Mouse (Mus musculus) intestine, postnatal 0 days (tissue): ENCODE results near the gene Fgfr2. TPM values are rescaled to one million over a fixed set of nuclear protein-coding genes. Genes with fewer than 3 reads are reported as not detected.
A peak's percentile ranks its signal among the peaks of the same experiment; 100 is the strongest.

Source experiments
- ATAC-seq: fragments of 200-750 bp; cut with Nextera tagmentation; 2 replicates; pipeline ENCODE4 v1.8.0; 2017; ENCODE audit warnings: mild to moderate bottlenecking, moderate TSS enrichment, moderate library complexity
- H3K27ac ChIP-seq: fragments of 300-500 bp; sonication (generic); 2 replicates; pipeline ENCODE4 v1.5.1; 2014; ENCODE audit warnings: mild to moderate bottlenecking, low read depth, low read length, moderate library complexity
- H3K27me3 ChIP-seq: fragments of 300-500 bp; sonication (generic); replicated peaks from 2 replicates; pipeline ENCODE4 v1.6.1; 2014; ENCODE audit warnings: low read length, mixed read lengths; ENCODE audit not compliant: control insufficient read depth, insufficient read depth
- H3K36me3 ChIP-seq: fragments of 300-500 bp; sonication (generic); 2 replicates; pipeline ENCODE4 v1.6.1; 2014; ENCODE audit warnings: mild to moderate bottlenecking, moderate library complexity; ENCODE audit not compliant: control insufficient read depth, insufficient read depth
- H3K4me1 ChIP-seq: fragments of 300-500 bp; sonication (generic); replicated peaks from 2 replicates; pipeline ENCODE4 v1.6.1; 2014; ENCODE audit warnings: antibody characterized with exemption, low read length, mixed read lengths; ENCODE audit not compliant: control insufficient read depth, insufficient read depth
- H3K4me2 ChIP-seq: fragments of 300-500 bp; sonication (generic); replicated peaks from 2 replicates; pipeline ENCODE4 v1.6.1; 2014; ENCODE audit warnings: low read depth, mild to moderate bottlenecking, moderate library complexity
- H3K4me3 ChIP-seq: fragments of 300-500 bp; sonication (generic); 2 replicates; pipeline ENCODE4 v1.5.1; 2014; ENCODE audit warnings: low read depth, low read length
- H3K9ac ChIP-seq: fragments of 300-500 bp; sonication (generic); 2 replicates; pipeline ENCODE4 v1.6.1; 2014; ENCODE audit warnings: mild to moderate bottlenecking, low read depth, low read length
- H3K9me3 ChIP-seq: fragments of 300-500 bp; sonication (generic); 2 replicates; pipeline ENCODE4 v1.6.1; 2016; ENCODE audit warnings: mixed run types; ENCODE audit not compliant: control insufficient read depth
- CTCF ChIP-seq: sonication (generic); IDR thresholded peaks from 2 replicates; pipeline ENCODE4 v1.5.1; 2016; ENCODE audit warnings: low read depth, mild to moderate bottlenecking, control low read depth, antibody characterized with exemption, moderate library complexity
- WGBS: fragments of 180-500 bp; shearing (Covaris S2); extraction: QIAGEN DNeasy Blood & Tissue Kit; methylation state at CpG from one replicate; pipeline ENCODE4 v1.1.7; 2014; 5-methylcytosine and 5-hydroxymethylcytosine counted together
- polyA plus RNA-seq: library from polyadenylated mRNA; unstranded; fragments of >200 nt; fragmentation: Nextera tagmentation; extraction: Ambion mirVana; gene quantifications from 2 replicates; pipeline ENCODE4 v1.2.1, GENCODE M21; 2015

Fgfr2 gene
- polyA plus RNA-seq, 1 experiment from 2014 or later = 29.5 TPM

DNA sequence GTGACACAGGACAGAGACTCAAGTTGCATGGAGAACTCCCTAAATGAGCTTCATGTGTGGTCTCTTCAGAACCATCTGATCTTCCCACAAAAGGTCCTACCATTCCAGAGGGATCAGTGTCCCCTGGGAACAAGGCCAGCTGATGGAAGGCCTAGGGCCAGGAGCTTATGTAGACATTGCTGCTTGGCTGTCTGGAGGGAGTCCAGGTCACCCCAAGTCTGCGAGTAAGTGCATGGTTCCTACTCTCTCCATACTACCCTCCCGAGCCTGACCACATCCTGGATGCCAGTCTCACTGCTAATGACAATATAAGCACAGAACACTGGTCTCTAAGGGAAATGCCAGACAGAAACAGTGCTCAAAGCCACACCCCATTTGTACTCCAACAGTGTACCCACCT is 39.0 kb upstream of the Fgfr2 start:
- no peak for ATAC-seq
- no peak overlapping the region for H3K9ac ChIP-seq
- peak overlapping the region; percentile 60; the same call in 1 of the 2 replicates for H3K27ac ChIP-seq
- H3K27me3 ChIP-seq = no peaks in the 10 kb centered on the region
- H3K36me3 ChIP-seq = no peaks in the 10 kb centered on the region
- no peak overlapping the region for H3K4me2 ChIP-seq
- no peak overlapping the region for H3K4me3 ChIP-seq
- no peaks in the 10 kb centered on the region for H3K9me3 ChIP-seq
- H3K4me1 ChIP-seq = peaks cover 22% of the 10 kb centered on the region
- TF ChIP-seq CTCF = no peak
- 53% methylated on average over 2 of the region's 2 CpGs for WGBS

DNA sequence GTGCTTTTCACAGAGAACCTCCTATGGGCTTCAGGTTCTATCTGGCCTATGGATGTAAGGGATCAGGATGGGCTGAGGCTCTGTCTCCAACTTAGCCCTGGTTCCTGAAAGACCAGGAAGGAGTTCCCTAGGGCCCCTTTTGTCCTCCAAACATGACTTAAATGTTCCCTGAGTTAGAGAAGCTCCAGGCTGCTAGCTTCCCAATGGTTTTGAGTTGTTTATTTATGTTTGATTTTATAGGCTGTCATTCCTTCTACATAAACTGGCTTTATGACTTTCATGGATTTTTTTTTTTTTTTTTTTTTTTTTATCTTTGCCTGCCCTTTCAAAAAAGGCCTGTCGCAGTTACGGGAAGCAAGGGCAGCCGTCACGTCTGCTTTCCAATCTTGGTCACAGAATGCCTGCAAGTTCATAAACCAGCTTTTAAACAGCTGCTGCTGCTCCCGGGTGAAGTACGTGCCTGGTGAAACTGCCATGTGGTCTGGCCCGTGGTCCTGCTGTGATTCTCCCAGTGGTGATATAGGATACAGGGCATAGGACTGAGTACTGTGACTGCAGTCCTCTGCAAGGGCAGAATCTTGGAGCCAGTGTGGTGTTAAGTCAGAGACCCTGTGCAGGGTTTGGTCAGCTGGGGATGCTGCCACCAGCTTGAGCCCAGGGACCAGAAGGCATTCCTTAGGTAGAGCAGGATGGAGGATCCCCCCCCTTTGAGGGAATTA is 38.4 kb upstream of the Fgfr2 start:
- Histone ChIP-seq H3K9me3 (no peaks in the 10 kb centered on the region), H3K9ac (no peak overlapping the region), H3K36me3 (no peaks in the 10 kb centered on the region), H3K27me3 (no peaks in the 10 kb centered on the region), H3K4me3 (no peak overlapping the region), H3K4me1 (peaks cover 22% of the 10 kb centered on the region), H3K27ac (0 out of 2 replicates have a peak overlapping the region, but pooled peaks have one; percentile 60), H3K4me2 (no peak overlapping the region)
- no peak for ATAC-seq
- 50% methylated on average over 7 of the region's 7 CpGs for whole genome bisulfite sequencing
- TF ChIP-seq CTCF = no peak

DNA sequence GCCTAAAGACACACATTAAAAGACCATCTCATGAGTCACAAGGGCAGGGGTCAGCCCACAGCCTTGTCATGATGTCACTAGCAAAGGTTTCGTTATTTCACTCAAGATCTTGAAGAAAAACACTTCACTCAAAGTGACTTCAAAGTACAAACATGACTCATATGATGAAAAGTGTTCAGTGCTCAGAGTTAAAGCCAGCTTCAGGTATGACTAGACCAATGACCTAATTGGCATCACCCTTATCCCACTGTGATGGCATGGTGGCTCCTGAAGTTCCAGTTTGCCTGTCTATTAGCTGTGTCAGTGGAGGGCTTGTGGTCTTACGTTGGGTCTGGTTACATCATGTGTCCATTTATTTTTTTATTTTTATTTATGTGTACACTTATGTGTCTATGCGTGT is 36.4 kb upstream of the Fgfr2 start:
- H3K27ac ChIP-seq = no peak overlapping the region
- no peak for ATAC-seq
- H3K4me2 ChIP-seq = no peak overlapping the region
- peaks cover 15% of the 10 kb centered on the region for H3K4me1 ChIP-seq
- no peaks in the 10 kb centered on the region for H3K36me3 ChIP-seq
- H3K27me3 ChIP-seq = no peaks in the 10 kb centered on the region
- WGBS = 79% methylated on average over 3 of the region's 3 CpGs
- no peaks in the 10 kb centered on the region for H3K9me3 ChIP-seq
- H3K4me3 ChIP-seq = no peak overlapping the region
- TF ChIP-seq CTCF = no peak
- H3K9ac ChIP-seq = no peak overlapping the region

DNA sequence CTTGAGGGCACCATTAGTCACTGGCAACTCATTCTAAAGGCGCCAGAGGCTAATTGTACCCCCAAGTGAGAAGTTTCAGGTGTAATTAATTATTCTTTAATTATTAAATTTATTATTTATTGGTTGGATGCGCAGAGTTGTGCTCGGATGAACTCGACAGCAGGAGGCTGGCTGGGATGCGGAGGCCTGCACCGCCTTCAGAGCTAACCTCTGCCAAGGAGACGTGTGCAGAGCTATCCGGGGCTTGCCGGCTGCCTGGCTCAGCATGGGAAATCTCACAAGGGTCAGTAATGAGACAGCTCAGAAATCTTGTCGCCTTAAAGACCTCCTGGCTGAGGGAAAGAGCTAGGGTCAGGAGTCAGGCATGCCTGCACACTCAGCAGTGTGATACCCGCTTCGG is 32.5 kb upstream of the Fgfr2 start:
- no peak for ATAC-seq
- WGBS = 90% methylated on average over 12 of the region's 12 CpGs
- H3K9me3 ChIP-seq = no peaks in the 10 kb centered on the region
- no peaks in the 10 kb centered on the region for H3K36me3 ChIP-seq
- no peak overlapping the region for H3K27ac ChIP-seq
- no peak overlapping the region for H3K4me3 ChIP-seq
- H3K27me3 ChIP-seq = no peaks in the 10 kb centered on the region
- H3K9ac ChIP-seq = no peak overlapping the region
- H3K4me1 ChIP-seq = no peaks in the 10 kb centered on the region
- TF ChIP-seq CTCF = no peak
- H3K4me2 ChIP-seq = no peak overlapping the region

DNA sequence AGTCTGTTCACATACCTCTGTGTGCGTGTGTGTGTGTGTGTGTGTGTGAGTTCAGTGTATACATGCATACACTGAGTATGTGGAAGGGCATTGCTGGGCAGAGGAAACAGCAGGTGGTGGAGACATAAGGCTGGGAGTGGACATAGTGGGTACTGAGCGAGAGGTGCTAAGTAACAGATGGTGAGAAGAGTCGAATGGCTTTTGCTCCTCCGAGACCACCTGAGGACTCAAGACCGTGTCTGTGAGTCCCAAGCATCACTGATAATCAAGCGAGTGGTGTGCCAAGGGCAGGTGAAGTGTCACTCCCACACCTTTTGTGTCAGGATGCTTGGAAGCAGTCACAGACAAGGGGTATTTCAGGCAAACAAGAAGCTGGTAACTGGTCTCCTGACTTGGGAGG is 31.7 kb upstream of the Fgfr2 start:
- no peaks in the 10 kb centered on the region for H3K36me3 ChIP-seq
- H3K4me3 ChIP-seq = no peak overlapping the region
- WGBS = 85% methylated on average over 6 of the region's 6 CpGs
- H3K9ac ChIP-seq = no peak overlapping the region
- H3K9me3 ChIP-seq = no peaks in the 10 kb centered on the region
- no peaks in the 10 kb centered on the region for H3K4me1 ChIP-seq
- ATAC-seq = no peak
- no peak for TF ChIP-seq CTCF
- no peaks in the 10 kb centered on the region for H3K27me3 ChIP-seq
- no peak overlapping the region for H3K4me2 ChIP-seq
- H3K27ac ChIP-seq = no peak overlapping the region

DNA sequence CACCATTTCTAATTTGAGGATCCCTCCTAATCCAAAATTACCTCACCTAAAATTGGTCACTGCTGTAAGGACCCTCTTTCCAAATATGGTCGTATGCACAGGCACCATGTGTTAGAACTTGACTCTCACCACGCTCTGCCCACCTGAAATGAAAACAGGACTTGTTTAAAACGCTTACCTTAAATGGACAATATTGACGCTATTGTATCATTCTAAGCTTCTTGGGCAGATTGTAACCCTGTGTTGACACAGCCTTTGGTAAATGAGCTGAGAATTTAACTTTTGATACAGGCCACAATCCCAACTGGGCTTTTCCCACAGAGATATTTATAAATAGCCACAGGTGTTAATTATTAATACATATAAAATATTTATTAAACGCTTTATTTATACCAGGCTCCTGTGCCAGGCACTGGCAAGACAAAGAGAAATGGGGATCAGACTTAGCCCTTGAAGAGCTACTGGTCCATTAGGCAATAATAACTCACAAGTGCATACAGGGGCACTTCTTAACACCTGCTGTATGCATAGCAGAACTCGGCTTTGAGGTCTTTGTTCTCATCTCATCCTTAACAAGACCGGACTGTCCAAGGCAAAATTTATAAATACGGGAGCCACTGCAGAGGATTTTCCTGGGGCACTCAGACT is 16.7 kb upstream of the Fgfr2 start:
- Histone ChIP-seq H3K9ac (no peak overlapping the region), H3K4me3 (no peak overlapping the region), H3K27ac (no peak overlapping the region), H3K4me1 (no peaks in the 10 kb centered on the region), H3K9me3 (no peaks in the 10 kb centered on the region), H3K4me2 (no peak overlapping the region), H3K27me3 (no peaks in the 10 kb centered on the region), H3K36me3 (no peaks in the 10 kb centered on the region)
- WGBS = 69% methylated on average over 8 of the region's 8 CpGs
- TF ChIP-seq CTCF = no peak
- no peak for ATAC-seq
